Mouse (Mus musculus) small intestine, adult 2 months (tissue): ENCODE measurements around the gene Pbld2.

Source experiments
- CTCF ChIP-seq: fragments of 200-500 bp; IDR thresholded peaks from 2 replicates; pipeline ENCODE4 v1.5.1; 2012; ENCODE audit warnings: low read depth, mild to moderate bottlenecking, control low read depth, inconsistent platforms, low read length, moderate library complexity, mixed read lengths; ENCODE audit not compliant: insufficient replicate concordance, insufficient read length; ENCODE audit errors: extremely low read depth
- POLR2A ChIP-seq: fragments of 200-500 bp; IDR thresholded peaks from 2 replicates; pipeline ENCODE4 v1.6.1; 2012; ENCODE audit warnings: low read depth, mild to moderate bottlenecking, control low read depth, inconsistent platforms, low read length, moderate library complexity

GRCm38 (mm10) chr10:63062696-63063095 is 38.6 kb downstream of the Pbld2 start:
- no peak for TF ChIP-seq CTCF
- no peak for TF ChIP-seq POLR2A
